Mouse (Mus musculus) CH12.LX (cell line): Measurements from ENCODE around the gene Ush2a. TPM values are rescaled to one million over a fixed set of nuclear protein-coding genes. Genes with fewer than 3 reads are reported as not detected.

ENCODE experiments used
- DNase-seq: peaks from one replicate; pipeline ENCODE4 v3.0.0-alpha.2; 2013; ENCODE audit errors: extremely low read depth
- H3K27ac ChIP-seq: 2 replicates; pipeline ENCODE4 v1.5.1; 2012; ENCODE audit warnings: low read depth, mild to moderate bottlenecking, control low read depth, moderate library complexity; ENCODE audit not compliant: insufficient read depth
- H3K27me3 ChIP-seq: replicated peaks from 2 replicates; pipeline ENCODE3; 2012; ENCODE audit warnings: inconsistent platforms
- H3K36me3 ChIP-seq, 2 experiments: replicated peaks in 1 of 2; 2 replicates each; pipeline versions ENCODE3 to v1.6.1; 2012; ENCODE audit warnings: inconsistent platforms in 1 of 2, low read length in 1 of 2, mild to moderate bottlenecking in 1 of 2, mixed read lengths in 1 of 2, moderate library complexity in 1 of 2; ENCODE audit not compliant: control insufficient read depth in 1 of 2, insufficient read depth in 1 of 2
- H3K4me1 ChIP-seq, 2 experiments: 2 replicates each; pipeline ENCODE4 v1.6.1; 2012; ENCODE audit warnings: inconsistent platforms in 1 of 2, moderate library complexity in 1 of 2; ENCODE audit not compliant: insufficient read depth in 2 of 2, control insufficient read depth in 1 of 2
- H3K4me2 ChIP-seq: 2 replicates; pipeline ENCODE4 v1.6.1; 2012; ENCODE audit warnings: low read depth, mild to moderate bottlenecking, control low read depth; ENCODE audit not compliant: poor library complexity, insufficient read depth, severe bottlenecking
- H3K4me3 ChIP-seq, 3 experiments: fragments of 150-350 bp in 1 of 3; sonication (generic) in 1 of 3; replicated peaks in 1 of 3; 2 replicates each; pipeline versions ENCODE3 to v1.5.1; 2011 to 2012; ENCODE audit warnings: low read depth in 2 of 3, low read length in 2 of 3, mild to moderate bottlenecking in 2 of 3, moderate library complexity in 2 of 3, control low read depth in 1 of 3, improper control_type of control experiment in 1 of 3, inconsistent platforms in 1 of 3, mixed read lengths in 1 of 3; ENCODE audit not compliant: poor library complexity in 1 of 3
- H3K79me2 ChIP-seq: replicated peaks from 2 replicates; pipeline ENCODE4 v1.6.1; 2012; ENCODE audit warnings: mild to moderate bottlenecking, moderate library complexity; ENCODE audit not compliant: control insufficient read depth, poor library complexity, insufficient read depth, severe bottlenecking; ENCODE audit errors: extremely low read depth
- H3K9ac ChIP-seq: 2 replicates; pipeline ENCODE4 v1.6.1; 2012; ENCODE audit warnings: low read depth, mild to moderate bottlenecking, control low read depth, moderate library complexity; ENCODE audit not compliant: insufficient read depth
- H3K9me3 ChIP-seq: replicated peaks from 2 replicates; pipeline ENCODE3; 2012; ENCODE audit warnings: low read length, inconsistent platforms, mixed read lengths
- BHLHE40 ChIP-seq: IDR thresholded peaks from 2 replicates; pipeline ENCODE4 v1.6.1; 2011; ENCODE audit warnings: mild to moderate bottlenecking, low read depth, low read length, improper control_type of control experiment
- CHD2 ChIP-seq: IDR thresholded peaks from 2 replicates; pipeline ENCODE4 v1.6.1; 2011; ENCODE audit warnings: low read length, improper control_type of control experiment
- CTCF ChIP-seq, 2 experiments: IDR thresholded peaks in 1 of 2; conservative IDR thresholded peaks in 1 of 2; 2 replicates each; pipeline ENCODE4 v1.5.1; 2011 to 2012; ENCODE audit warnings: low read depth in 2 of 2, low read length in 2 of 2, improper control_type of control experiment in 1 of 2, inconsistent platforms in 1 of 2, mild to moderate bottlenecking in 1 of 2, moderate library complexity in 1 of 2
- ELF1 ChIP-seq: IDR thresholded peaks from 2 replicates; pipeline ENCODE4 v1.6.1; 2014; ENCODE audit warnings: low read depth, mild to moderate bottlenecking, inconsistent platforms, low read length, improper control_type of control experiment
- EP300 ChIP-seq: IDR thresholded peaks from 2 replicates; pipeline ENCODE4 v1.6.1; 2011; ENCODE audit warnings: low read length, improper control_type of control experiment
- ETS1 ChIP-seq: conservative IDR thresholded peaks from 2 replicates; pipeline ENCODE4 v1.6.1; 2012; ENCODE audit warnings: low read depth, mild to moderate bottlenecking, inconsistent platforms, low read length, improper control_type of control experiment, moderate library complexity
- IRF4 ChIP-seq: IDR thresholded peaks from 2 replicates; pipeline ENCODE4 v1.6.1; 2014; ENCODE audit warnings: low read depth, mild to moderate bottlenecking, inconsistent platforms, low read length, improper control_type of control experiment
- JUN ChIP-seq: IDR thresholded peaks from 2 replicates; pipeline ENCODE4 v1.6.1; 2011; ENCODE audit warnings: low read depth, mild to moderate bottlenecking, low read length, improper control_type of control experiment, moderate library complexity; ENCODE audit not compliant: insufficient read depth
- JUND ChIP-seq: conservative IDR thresholded peaks from 2 replicates; pipeline ENCODE4 v1.6.1; 2011; ENCODE audit warnings: low read depth, low read length, improper control_type of control experiment
- KAT2A ChIP-seq: IDR thresholded peaks from 2 replicates; pipeline ENCODE4 v1.6.1; 2012; ENCODE audit warnings: low read length, improper control_type of control experiment, inconsistent platforms; ENCODE audit not compliant: insufficient replicate concordance
- MEF2A ChIP-seq: IDR thresholded peaks from 2 replicates; pipeline ENCODE4 v1.6.1; 2014; ENCODE audit warnings: low read depth, mild to moderate bottlenecking, inconsistent platforms, low read length, improper control_type of control experiment, borderline replicate concordance
- MXI1 ChIP-seq: IDR thresholded peaks from 2 replicates; pipeline ENCODE4 v1.6.1; 2011; ENCODE audit warnings: mild to moderate bottlenecking, low read depth, low read length, improper control_type of control experiment
- MYC ChIP-seq: IDR thresholded peaks from 2 replicates; pipeline ENCODE4 v1.6.1; 2011; ENCODE audit warnings: low read depth, mild to moderate bottlenecking, improper control_type of control experiment, low read length
- NRF1 ChIP-seq: IDR thresholded peaks from 2 replicates; pipeline ENCODE4 v1.6.1; 2014; ENCODE audit warnings: low read depth, mild to moderate bottlenecking, inconsistent platforms, low read length, improper control_type of control experiment, moderate library complexity
- PAX5 ChIP-seq: IDR thresholded peaks from 2 replicates; pipeline ENCODE4 v1.6.1; 2012; ENCODE audit warnings: low read length, inconsistent platforms, mixed read lengths
- SIN3A ChIP-seq: IDR thresholded peaks from 2 replicates; pipeline ENCODE4 v1.6.1; 2012; ENCODE audit warnings: low read length, improper control_type of control experiment, inconsistent platforms
- TBP ChIP-seq: conservative IDR thresholded peaks from 2 replicates; pipeline ENCODE4 v1.6.1; 2011; ENCODE audit warnings: low read depth, low read length, improper control_type of control experiment
- TCF12 ChIP-seq: IDR thresholded peaks from 2 replicates; pipeline ENCODE4 v1.6.1; 2014; ENCODE audit warnings: low read depth, mild to moderate bottlenecking, inconsistent platforms, low read length, improper control_type of control experiment
- UBTF ChIP-seq: IDR thresholded peaks from 2 replicates; pipeline ENCODE4 v1.6.1; 2012; ENCODE audit warnings: low read depth, mild to moderate bottlenecking, inconsistent platforms, low read length, improper control_type of control experiment, moderate library complexity
- USF1 ChIP-seq: IDR thresholded peaks from 2 replicates; pipeline ENCODE4 v1.6.1; 2014; ENCODE audit warnings: low read depth, mild to moderate bottlenecking, inconsistent platforms, low read length, improper control_type of control experiment
- ZC3H11A ChIP-seq: IDR thresholded peaks from 2 replicates; pipeline ENCODE4 v1.6.1; 2012; ENCODE audit warnings: low read depth, mild to moderate bottlenecking, inconsistent platforms, low read length, improper control_type of control experiment
- ZKSCAN1 ChIP-seq: IDR thresholded peaks from 2 replicates; pipeline ENCODE4 v1.6.1; 2012; ENCODE audit warnings: low read depth, inconsistent platforms, low read length, improper control_type of control experiment, borderline replicate concordance
- ZMIZ1 ChIP-seq: IDR thresholded peaks from 2 replicates; pipeline ENCODE4 v1.6.1; 2012; ENCODE audit warnings: low read depth, mild to moderate bottlenecking, inconsistent platforms, low read length, improper control_type of control experiment
- dilution Hi-C: fragments of 300-500 bp; cut with MboI; formaldehyde crosslinking; loops from 2 replicates; pipeline ENCODE4 v1.14.3; 2020; ENCODE audit warnings: low sequenced_read_pairs; ENCODE audit not compliant: extremely low pct_unique_long_range_greater_than_20kb, extremely low pct_ligation_motif_present
- in situ Hi-C: fragments of 300-500 bp; cut with MboI; formaldehyde crosslinking; loops from 3 replicates; pipeline ENCODE4 v1.14.3; 2019; ENCODE audit warnings: low sequenced_read_pairs, low pct_ligation_motif_present, low pct_unique_long_range_greater_than_20kb, mixed read lengths
- polyA plus RNA-seq: library from polyadenylated mRNA; unstranded; fragments of >175 nt; gene quantifications from 2 replicates; pipeline ENCODE4 v1.2.1, GENCODE M21; 2012; ENCODE audit warnings: low read depth; ENCODE audit not compliant: insufficient read length
- total RNA-seq, 2 experiments: library from RNA; depleted of rRNA; stranded (reverse); fragments of 300-350 nt in 1 of 2; fragments of >200 nt in 1 of 2; gene quantifications; 2 replicates each; pipeline ENCODE4 v1.2.3; 2012 to 2014

Gene Ush2a
- total and polyA plus RNA-seq, 3 experiments = not detected

GRCm38 (mm10) chr1:188675511-188675863 lies 413.7 kb downstream of the Ush2a start:
- TF ChIP-seq USF1 = no peak
- TF ChIP-seq EP300 = no peak
- TF ChIP-seq JUND = no peak
- TF ChIP-seq MEF2A = no peak
- TF ChIP-seq CTCF (conservative IDR thresholded peaks at IDR 0.05 in 1 of 2, IDR thresholded peaks at IDR 0.05 in 1 of 2; ENCODE audit: low read depth in 2 of 2, low read length in 2 of 2) = no peak
- TF ChIP-seq IRF4 = no peak
- TF ChIP-seq UBTF = no peak
- TF ChIP-seq JUN = no peak
- no peak for TF ChIP-seq TBP
- TF ChIP-seq BHLHE40 = no peak
- no peak for TF ChIP-seq ZKSCAN1
- no peak for TF ChIP-seq ELF1
- TF ChIP-seq KAT2A = no peak
- TF ChIP-seq NRF1 = no peak
- TF ChIP-seq PAX5 = no peak
- TF ChIP-seq TCF12 = no peak
- no peak for TF ChIP-seq ZMIZ1
- no peak for TF ChIP-seq ZC3H11A
- TF ChIP-seq MYC = no peak
- TF ChIP-seq, all 38 proteins: peak for 0
- dilution Hi-C loops = no loop called here

DNA sequence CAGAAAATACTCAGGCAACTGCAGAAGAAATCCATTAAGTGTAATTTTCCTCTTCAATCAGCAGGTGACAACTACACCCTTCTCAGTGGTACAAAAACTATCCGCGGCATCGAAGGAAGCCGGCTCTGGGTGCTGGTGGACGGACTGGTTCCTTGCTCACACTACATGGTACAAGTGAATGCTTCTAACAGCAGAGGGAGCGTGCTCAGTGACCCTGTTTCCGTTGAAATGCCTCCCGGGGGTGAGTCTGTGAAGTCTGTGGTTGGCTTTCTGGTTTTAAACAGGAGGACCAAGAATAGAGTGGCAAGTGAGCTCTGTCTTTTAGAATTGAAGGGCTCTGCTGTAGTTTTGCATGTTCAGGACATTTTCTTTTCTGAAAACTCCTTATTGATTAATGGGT lies 416.4 kb downstream of the Ush2a start:
- H3K27ac ChIP-seq = no peak overlapping the region
- no peaks in the 10 kb centered on the region for H3K36me3 ChIP-seq
- no peak overlapping the region for H3K4me3 ChIP-seq
- in situ Hi-C loops = no loop called here
- dilution Hi-C loops = no loop called here
- H3K9ac ChIP-seq = no peak overlapping the region
- no peak overlapping the region for H3K4me2 ChIP-seq
- no peak for DNase-seq
- no peaks in the 10 kb centered on the region for H3K27me3 ChIP-seq
- H3K9me3 ChIP-seq = peaks cover 69% of the 10 kb centered on the region
- H3K4me1 ChIP-seq = no peaks in the 10 kb centered on the region
- TF ChIP-seq UBTF (no peak), SIN3A (no peak), CTCF (conservative IDR thresholded peaks at IDR 0.05 in 1 of 2, IDR thresholded peaks at IDR 0.05 in 1 of 2; ENCODE audit: low read depth in 2 of 2, low read length in 2 of 2) (no peak), ZMIZ1 (no peak), NRF1 (no peak), ETS1 (no peak), KAT2A (no peak), USF1 (no peak), ELF1 (no peak), CHD2 (no peak), MXI1 (no peak)
- no peaks in the 10 kb centered on the region for H3K79me2 ChIP-seq

More at GRCm38 (mm10) chr1:188675511-188675863, 413.7 kb downstream of the Ush2a start:
- no peak overlapping the region for H3K27ac ChIP-seq
- H3K4me1 ChIP-seq = no peaks in the 10 kb centered on the region
- no peak overlapping the region for H3K9ac ChIP-seq
- H3K79me2 ChIP-seq = no peaks in the 10 kb centered on the region
- no peaks in the 10 kb centered on the region for H3K27me3 ChIP-seq
- no peak for DNase-seq
- peaks cover 62% of the 10 kb centered on the region for H3K9me3 ChIP-seq
- no peaks in the 10 kb centered on the region for H3K36me3 ChIP-seq
- in situ Hi-C loops = no loop called here
- no peak overlapping the region for H3K4me2 ChIP-seq
- H3K4me3 ChIP-seq = no peak overlapping the region
